Mouse (Mus musculus) spleen, adult 2 months (tissue): Measurements from ENCODE around the gene Aplf. TPM values are rescaled to one million over a fixed set of nuclear protein-coding genes. Genes with fewer than 3 reads are reported as not detected.

Experiments
- DNase-seq, 2 experiments: peaks; one replicate each; pipeline versions ENCODE4 v3.0.0 to v3.0.0-alpha.2; 2012 to 2021; ENCODE audit warnings: low spot score in 2 of 2, low read depth in 1 of 2
- H3K27ac ChIP-seq: fragments of 200-500 bp; 2 replicates; pipeline ENCODE4 v1.5.1; 2012; ENCODE audit warnings: low read length, inconsistent platforms; ENCODE audit not compliant: insufficient read depth
- H3K27me3 ChIP-seq: fragments of 200-500 bp; 2 replicates; pipeline ENCODE4 v1.6.1; 2012; ENCODE audit warnings: mild to moderate bottlenecking, moderate library complexity, low read length, inconsistent platforms; ENCODE audit not compliant: control insufficient read depth, insufficient read depth
- H3K36me3 ChIP-seq: fragments of 200-500 bp; 2 replicates; pipeline ENCODE4 v1.6.1; 2012; ENCODE audit warnings: mild to moderate bottlenecking, low read length, inconsistent platforms; ENCODE audit not compliant: control insufficient read depth, insufficient read depth
- H3K4me1 ChIP-seq: fragments of 200-500 bp; 2 replicates; pipeline ENCODE4 v1.6.1; 2011; ENCODE audit warnings: inconsistent platforms; ENCODE audit not compliant: control insufficient read depth, insufficient read depth, insufficient read length
- H3K4me3 ChIP-seq: fragments of 200-500 bp; 2 replicates; pipeline ENCODE4 v1.5.1; 2011; ENCODE audit warnings: mild to moderate bottlenecking, inconsistent platforms; ENCODE audit not compliant: insufficient read depth, insufficient read length; ENCODE audit errors: extremely low read depth
- CTCF ChIP-seq: fragments of 200-500 bp; IDR thresholded peaks from 2 replicates; pipeline ENCODE4 v1.5.1; 2011; ENCODE audit warnings: mild to moderate bottlenecking, inconsistent platforms; ENCODE audit not compliant: insufficient read depth, insufficient read length, insufficient replicate concordance; ENCODE audit errors: extremely low read depth
- POLR2A ChIP-seq: fragments of 200-500 bp; IDR thresholded peaks from 2 replicates; pipeline ENCODE4 v1.6.1; 2011; ENCODE audit warnings: low read depth, low read length, inconsistent platforms
- WGBS: fragments of 180-500 bp; shearing (Covaris S2); methylation state at CpG from one replicate; pipeline ENCODE4 v1.1.7; 2018; 5-methylcytosine and 5-hydroxymethylcytosine counted together
- polyA plus RNA-seq: library from polyadenylated mRNA; depleted of rRNA; stranded (reverse); fragments of >200 nt; gene quantifications from 2 replicates; pipeline ENCODE4 v1.2.3, GENCODE M21; 2012

The Aplf gene
- polyA plus RNA-seq, 1 experiment: 2.4 TPM

GRCm38 (mm10) chr6:87661707-87662106 is 10.3 kb downstream of the Aplf start:
- Histone ChIP-seq H3K4me3 (no peak overlapping the region), H3K36me3 (peaks cover 3% of the 10 kb centered on the region; the same call in 1 of the 2 replicates), H3K27ac (no peak overlapping the region), H3K27me3 (no peaks in the 10 kb centered on the region), H3K4me1 (no peaks in the 10 kb centered on the region)
- 79% methylated on average over 2 of the region's 2 CpGs for WGBS
- TF ChIP-seq CTCF: no peak
- no peak for DNase-seq

- 0 out of 2 replicates have a peak, but pooled peaks cover 2% of the 10 kb centered on the region for H3K36me3 ChIP-seq
- TF ChIP-seq CTCF (no peak), POLR2A (no peak)
- H3K4me3 ChIP-seq: no peak overlapping the region
- 81% methylated on average over 4 of the region's 4 CpGs for whole genome bisulfite sequencing
- no peaks in the 10 kb centered on the region for H3K27me3 ChIP-seq
- DNase-seq: no peak
- no peak overlapping the region for H3K27ac ChIP-seq
- H3K4me1 ChIP-seq: no peaks in the 10 kb centered on the region
Observed at GRCm38 (mm10) chr6:87658816-87659215, 13.2 kb downstream of the Aplf start.

DNA sequence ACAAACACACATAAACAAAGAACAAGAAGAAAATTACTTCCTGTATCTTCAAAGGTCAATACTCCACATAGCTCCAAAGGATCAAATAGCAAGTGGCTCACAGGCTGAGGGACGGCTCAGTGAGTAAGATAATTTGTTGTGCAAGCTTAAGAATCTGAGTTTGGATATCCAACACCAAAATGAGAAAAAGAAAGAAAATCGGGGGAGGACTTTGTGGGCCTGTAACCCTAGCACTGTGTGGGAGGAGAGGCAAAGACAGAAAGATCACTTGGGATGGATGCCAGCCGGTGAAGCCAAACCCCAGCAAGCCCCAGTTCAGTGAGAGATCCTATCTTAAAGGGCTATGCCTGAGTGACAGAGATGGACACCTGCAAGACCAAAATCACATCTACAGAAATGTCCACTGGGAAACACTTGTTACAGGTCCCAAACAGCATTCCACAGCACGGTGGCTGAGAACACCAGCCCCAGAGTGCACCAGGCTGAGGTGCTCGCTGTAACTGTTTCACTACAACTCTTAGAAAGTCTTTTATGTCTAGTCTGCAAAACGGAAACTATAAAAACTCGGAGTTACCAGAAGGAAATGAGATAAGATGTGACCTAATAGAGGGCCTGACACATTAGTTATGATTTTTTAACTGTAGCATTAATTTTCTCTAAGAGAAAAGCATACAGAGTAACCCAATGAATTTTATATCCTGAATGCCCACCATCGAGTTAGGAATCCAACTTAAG is 17.9 kb downstream of the Aplf start:
- Histone ChIP-seq H3K36me3 (0 out of 2 replicates have a peak, but pooled peaks cover 1% of the 10 kb centered on the region), H3K27ac (no peak overlapping the region), H3K4me1 (no peaks in the 10 kb centered on the region), H3K27me3 (no peaks in the 10 kb centered on the region), H3K4me3 (no peak overlapping the region)
- DNase-seq: no peak
- WGBS: 34% methylated on average over 8 of the region's 8 CpGs
- TF ChIP-seq POLR2A: no peak
- no peak for TF ChIP-seq CTCF

DNA sequence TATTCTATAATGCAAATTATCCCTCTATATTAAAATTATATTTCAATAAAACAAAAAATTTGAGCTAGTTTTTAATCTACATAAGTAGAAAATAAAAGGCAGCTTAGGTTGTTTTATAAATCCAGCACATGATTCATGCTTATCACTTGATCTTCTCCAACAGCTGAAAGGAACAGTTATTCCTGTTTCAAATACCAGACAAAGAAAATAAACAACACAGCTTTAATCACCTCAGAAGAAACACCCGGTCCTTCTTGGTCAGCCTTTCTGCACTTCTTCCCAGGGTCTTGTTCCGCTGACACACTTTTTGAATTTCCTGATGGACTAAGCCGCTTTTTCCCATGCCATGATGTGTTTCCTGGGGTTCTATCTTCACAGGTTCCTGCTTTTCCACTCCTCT is 18.5 kb downstream of the Aplf start:
- 0 out of 2 replicates have a peak, but pooled peaks cover 1% of the 10 kb centered on the region for H3K36me3 ChIP-seq

DNA sequence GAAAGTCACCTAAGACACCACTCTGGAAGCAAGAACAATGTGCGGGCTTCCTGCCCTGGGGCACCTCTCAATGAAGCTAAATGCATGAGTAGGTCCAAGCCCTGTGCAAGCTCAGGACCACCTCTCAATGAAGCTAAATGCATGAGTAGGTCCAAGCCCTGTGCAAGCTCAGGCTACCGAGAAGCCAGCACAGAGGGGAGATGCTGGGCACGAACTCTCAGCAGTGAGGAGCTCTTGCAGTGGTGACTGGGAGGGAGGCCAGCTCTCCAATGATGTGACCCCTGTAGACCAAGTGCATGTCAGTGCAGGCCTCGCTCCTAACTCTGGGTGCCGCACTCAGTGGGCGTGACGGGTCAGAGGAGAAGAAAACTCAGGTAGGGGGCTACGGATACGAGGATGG is 19.3 kb downstream of the Aplf start:
- H3K27me3 ChIP-seq: no peaks in the 10 kb centered on the region
- H3K36me3 ChIP-seq: 0 out of 2 replicates have a peak, but pooled peaks cover 1% of the 10 kb centered on the region
- no peak for DNase-seq
- no peak overlapping the region for H3K4me3 ChIP-seq
- H3K27ac ChIP-seq: no peak overlapping the region
- TF ChIP-seq POLR2A: no peak
- no peak for TF ChIP-seq CTCF
- H3K4me1 ChIP-seq: no peaks in the 10 kb centered on the region
- WGBS: 96% methylated on average over 9 of the region's 9 CpGs

More for the DNA sequence above, 18.5 kb downstream of the Aplf start:
- WGBS: 79% methylated on average over 3 of the region's 3 CpGs
- no peak for DNase-seq
- Histone ChIP-seq H3K27me3 (no peaks in the 10 kb centered on the region), H3K27ac (no peak overlapping the region), H3K4me3 (no peak overlapping the region), H3K4me1 (no peaks in the 10 kb centered on the region)
- TF ChIP-seq POLR2A: no peak
- TF ChIP-seq CTCF: no peak

GRCm38 (mm10) chr6:87651787-87652186 is 20.2 kb downstream of the Aplf start:
- no peaks in the 10 kb centered on the region for H3K4me1 ChIP-seq
- DNase-seq: no peak
- H3K4me3 ChIP-seq: no peak overlapping the region
- H3K27me3 ChIP-seq: no peaks in the 10 kb centered on the region
- 95% methylated on average over 5 of the region's 5 CpGs for WGBS
- TF ChIP-seq POLR2A (no peak), CTCF (no peak)
- H3K36me3 ChIP-seq: peaks cover 4% of the 10 kb centered on the region; the same call in 1 of the 2 replicates
- H3K27ac ChIP-seq: no peak overlapping the region

- WGBS: 96% methylated on average over 11 of the region's 11 CpGs
- Histone ChIP-seq H3K27ac (no peak overlapping the region), H3K36me3 (peaks cover 4% of the 10 kb centered on the region)
Observed at GRCm38 (mm10) chr6:87638134-87638660, 33.8 kb downstream of the Aplf start.

More at GRCm38 (mm10) chr6:87638134-87638660, 33.8 kb downstream of the Aplf start:
- no peak for DNase-seq
- H3K4me3 ChIP-seq: no peak overlapping the region
- no peaks in the 10 kb centered on the region for H3K27me3 ChIP-seq
- H3K4me1 ChIP-seq: no peaks in the 10 kb centered on the region
- TF ChIP-seq POLR2A (no peak), CTCF (no peak)
